Mouse (Mus musculus) common myeloid progenitor, adult 5-6 weeks (primary cell): ENCODE data around the gene Kcnk7. TPM values are rescaled to one million over a fixed set of nuclear protein-coding genes. Genes with fewer than 3 reads are reported as not detected.

Experiments
- ATAC-seq: replicated peaks from 2 replicates; pipeline ENCODE4 v1.8.0; 2016; ENCODE audit warnings: low read depth, mild to moderate bottlenecking, moderate TSS enrichment, inconsistent platforms; ENCODE audit not compliant: poor library complexity, severe bottlenecking
- total RNA-seq: library from RNA; stranded (forward); fragments of 200-1000, 187-1606 nt; gene quantifications from 2 replicates; pipeline ENCODE4 v1.2.3, GENCODE M21; 2017

The Kcnk7 gene
- total RNA-seq, 1 experiment from 2014 or later: not detected

- peak; percentile 60 for ATAC-seq
Measured at GRCm38 (mm10) chr19:5689565-5690342, 14.4 kb upstream of the Kcnk7 start.

- ATAC-seq: no peak
Measured at GRCm38 (mm10) chr19:5690343-5690735, 13.8 kb upstream of the Kcnk7 start.

DNA sequence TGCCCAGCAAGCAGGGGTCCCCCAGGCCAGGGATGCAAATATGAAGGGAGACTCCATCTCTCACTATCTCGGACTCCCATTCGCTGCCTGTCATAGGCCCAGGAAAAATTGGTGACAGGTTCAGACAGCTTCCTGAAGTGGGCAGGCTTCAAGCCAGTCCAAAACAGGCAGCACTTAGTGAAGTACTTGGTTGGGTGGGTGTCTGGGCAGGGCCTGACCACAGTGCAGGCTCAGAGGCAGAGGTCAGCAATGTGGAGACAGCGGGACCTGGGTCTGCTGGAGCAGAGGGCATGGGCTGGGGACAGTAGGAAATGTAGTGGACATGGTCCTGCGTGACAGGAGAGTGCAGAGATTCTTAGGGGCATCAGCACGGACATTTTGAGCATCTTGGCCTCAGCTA is 12.6 kb upstream of the Kcnk7 start:
- ATAC-seq: no peak

DNA sequence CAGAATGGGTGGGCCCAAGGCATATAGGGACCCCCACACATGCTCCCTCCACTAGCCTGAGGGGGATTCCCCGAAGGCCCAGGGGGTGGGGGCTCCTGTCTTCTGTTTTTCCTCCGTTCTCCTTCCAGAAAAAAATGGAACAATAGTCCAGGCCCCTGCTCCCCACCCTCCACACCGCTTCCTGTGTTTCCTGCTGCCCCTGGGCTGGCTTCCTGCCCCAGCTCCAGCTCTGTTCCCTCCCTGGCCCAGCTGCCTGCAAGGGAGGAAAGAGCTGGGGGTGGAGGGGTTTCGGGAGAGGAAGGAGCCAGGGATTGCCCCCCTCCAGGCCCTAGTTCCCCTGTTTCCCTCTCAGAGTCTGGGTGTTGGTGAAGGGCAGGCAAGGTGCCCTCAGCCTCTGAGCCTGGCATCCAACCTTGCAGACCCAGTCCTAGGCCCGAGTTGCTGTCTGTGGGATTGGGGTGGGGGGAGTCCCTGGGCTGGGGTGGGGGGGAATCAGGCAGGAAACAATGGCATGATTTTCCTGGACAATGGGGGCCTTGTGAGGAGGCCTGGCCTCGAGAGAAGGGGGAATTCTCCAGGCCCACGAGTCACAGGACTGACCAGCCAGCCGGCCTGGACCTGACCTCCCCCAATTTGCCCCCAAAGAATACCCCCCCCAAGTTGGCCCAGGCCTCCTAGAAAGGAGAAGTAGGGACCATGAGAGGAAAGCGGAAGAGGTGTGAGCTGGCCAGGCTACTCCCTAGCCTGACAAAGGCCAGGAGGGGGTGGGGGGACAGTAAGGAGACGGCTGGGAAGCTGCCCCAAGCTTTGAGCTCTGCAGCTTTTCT is 11.9 kb upstream of the Kcnk7 start:
- ATAC-seq: no peak

GRCm38 (mm10) chr19:5692913-5693396 is 11.2 kb upstream of the Kcnk7 start:
- no peak for ATAC-seq

DNA sequence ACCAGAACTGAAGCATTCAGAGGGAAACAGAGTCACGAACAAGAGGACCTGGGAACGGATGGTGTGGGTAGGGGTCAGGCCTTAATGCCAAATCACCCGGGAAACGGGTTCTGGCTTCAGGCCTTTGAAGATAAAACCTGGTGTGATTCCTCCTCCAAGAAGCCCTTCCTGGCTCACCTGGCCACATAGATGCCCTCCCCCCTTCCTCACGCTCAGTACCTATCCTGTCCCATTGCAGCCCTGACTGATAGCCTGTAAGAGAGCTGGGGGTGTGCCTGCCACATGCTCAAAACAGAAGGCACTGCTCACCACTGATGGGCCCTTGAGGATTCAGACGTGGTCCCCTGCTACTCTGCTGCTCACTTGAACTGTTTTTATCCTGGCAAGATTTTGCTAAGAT is 10.4 kb upstream of the Kcnk7 start:
- no peak for ATAC-seq

- ATAC-seq: no peak
Measured at GRCm38 (mm10) chr19:5695849-5696462, 8.2 kb upstream of the Kcnk7 start.

- ATAC-seq: peak; percentile 70
Measured at GRCm38 (mm10) chr19:5704801-5705571, 819 bp downstream of the Kcnk7 start.

DNA sequence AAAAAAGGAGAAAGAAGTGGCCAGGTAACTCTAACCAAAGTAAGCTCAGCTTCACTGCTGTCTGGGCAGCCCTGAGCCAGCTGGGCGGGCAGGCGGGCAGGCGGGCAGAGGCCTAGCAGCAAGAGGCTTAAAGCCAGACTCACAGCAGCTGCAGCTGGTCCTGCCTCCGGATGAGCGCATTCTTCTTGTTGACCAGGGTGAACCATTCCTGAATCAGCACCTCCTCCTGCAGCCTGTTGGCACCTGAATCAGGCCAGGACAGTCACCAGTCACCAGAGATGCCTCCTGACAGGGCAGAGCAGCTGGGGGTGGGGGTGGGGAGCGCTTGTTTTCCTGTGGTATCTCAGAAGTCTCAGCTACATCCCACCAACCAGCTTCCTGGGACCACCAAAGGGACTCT is 5.9 kb downstream of the Kcnk7 start:
- no peak for ATAC-seq

DNA sequence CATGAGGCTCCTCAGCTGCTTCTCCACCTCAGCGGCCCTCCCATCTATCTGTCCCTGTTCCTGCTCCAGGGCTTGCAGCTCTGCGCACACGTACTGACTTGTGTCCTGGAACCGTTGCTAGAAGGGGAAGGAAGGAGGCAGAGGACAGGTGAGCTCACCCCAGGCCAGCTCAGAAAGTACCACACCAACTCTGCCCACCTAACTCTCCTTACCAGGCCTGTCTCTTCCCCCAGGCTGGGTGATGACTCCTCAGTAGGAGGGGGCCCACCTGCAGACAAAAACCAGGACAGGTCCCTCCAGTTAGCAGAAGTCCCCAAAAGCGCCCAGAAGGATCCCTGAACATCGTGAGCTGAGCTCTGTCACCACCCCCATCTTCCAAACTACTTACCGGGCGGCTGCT is 6.4 kb downstream of the Kcnk7 start:
- no peak for ATAC-seq

DNA sequence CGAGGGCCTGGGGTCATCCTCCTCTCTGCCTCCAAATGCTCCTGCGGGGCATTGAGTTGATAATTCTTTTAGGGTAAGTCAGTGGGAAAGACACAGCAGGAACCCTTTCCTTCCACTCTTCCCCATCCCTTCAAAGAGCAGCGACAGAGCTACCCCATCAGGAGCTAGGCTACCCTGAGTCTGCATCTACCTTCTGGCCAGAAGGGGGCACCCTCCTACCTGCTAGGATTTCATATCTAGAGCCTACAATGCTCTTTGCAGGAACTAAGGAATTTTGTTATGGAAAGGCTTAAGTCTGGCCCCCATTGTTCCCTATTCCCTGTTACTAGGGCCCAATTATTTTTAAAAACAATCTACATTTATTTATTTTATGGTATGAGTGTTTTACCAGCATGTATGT is 7.1 kb downstream of the Kcnk7 start:
- no peak for ATAC-seq

DNA sequence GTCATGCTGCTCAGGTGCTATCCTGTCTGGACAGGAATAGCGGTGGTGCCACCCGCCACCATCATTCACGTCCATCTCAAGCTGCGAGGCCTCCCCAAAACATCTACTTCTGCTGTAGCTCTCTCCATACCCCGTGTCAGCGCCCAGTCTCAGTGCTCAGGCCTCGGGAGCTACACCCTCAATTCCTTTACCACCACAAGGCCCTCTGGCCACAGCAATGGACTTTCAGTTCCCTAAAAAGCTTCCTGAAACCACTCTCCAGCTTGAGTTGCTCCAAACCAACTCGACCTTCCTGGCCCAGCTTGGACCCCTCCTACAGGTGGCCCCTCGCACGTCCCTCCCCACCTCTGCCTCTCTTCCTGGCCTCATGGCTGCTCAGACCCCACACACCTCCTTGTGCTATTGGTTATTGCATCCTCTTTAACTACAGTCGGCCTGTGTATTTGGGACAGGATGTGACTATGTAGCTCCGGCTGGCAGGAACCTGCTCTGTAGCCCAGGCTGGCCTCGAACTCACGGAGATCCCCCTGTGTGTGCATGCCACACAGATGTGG is 7.8 kb downstream of the Kcnk7 start:
- ATAC-seq: peak; percentile 57

GRCm38 (mm10) chr19:5713255-5713654 is 9.1 kb downstream of the Kcnk7 start:
- no peak for ATAC-seq

- peak; percentile 51 for ATAC-seq
Measured at GRCm38 (mm10) chr19:5713730-5714129, 9.6 kb downstream of the Kcnk7 start.

DNA sequence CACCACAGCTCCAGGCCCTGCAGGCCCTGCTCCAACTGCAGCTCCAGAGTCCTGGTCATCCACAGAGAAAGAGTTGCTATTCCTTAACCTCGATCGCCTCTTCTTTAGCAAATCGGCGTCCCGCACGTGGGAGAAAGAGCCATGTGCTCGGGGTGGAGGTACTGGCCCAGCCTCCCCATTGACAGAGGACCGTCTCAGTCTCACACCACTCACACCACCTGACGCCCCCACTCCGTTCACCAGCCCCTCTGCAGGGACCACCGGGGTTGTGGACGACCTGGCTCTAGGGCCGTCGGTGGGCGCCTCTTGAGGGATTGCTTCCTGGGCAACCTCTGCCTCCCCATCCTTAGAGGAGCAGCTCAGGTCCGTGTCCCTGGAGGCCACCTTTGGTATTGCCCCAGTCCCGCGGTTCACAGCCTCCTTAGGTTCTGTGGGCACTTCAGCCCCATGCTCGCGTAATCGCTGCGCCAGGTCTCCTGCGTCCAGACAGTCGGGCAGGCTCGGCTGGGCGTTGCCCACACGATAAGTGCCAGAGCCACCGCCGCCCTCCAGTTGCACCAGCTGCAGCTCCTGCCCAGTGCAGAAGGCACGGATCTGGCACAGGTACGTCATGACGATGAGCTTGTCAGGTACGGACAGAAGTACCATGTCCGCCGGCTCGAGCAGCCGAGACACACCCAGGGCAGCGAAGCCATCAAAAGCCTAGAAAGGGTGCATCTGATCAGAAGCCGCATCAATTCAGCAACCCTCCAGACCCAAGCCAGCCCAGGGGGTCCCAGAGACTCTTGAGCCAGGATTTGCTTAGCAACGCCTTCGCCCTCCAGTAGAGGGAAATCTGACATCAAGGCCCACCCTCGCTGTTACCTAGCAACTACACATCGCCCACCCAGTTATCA is 11.9 kb downstream of the Kcnk7 start:
- ATAC-seq: no peak; the same call in 1 of the 2 replicates

GRCm38 (mm10) chr19:5716955-5717354 is 12.8 kb downstream of the Kcnk7 start:
- no peak for ATAC-seq

- ATAC-seq: no peak
Measured at GRCm38 (mm10) chr19:5721233-5721632, 17.1 kb downstream of the Kcnk7 start.

- ATAC-seq: no peak
Measured at GRCm38 (mm10) chr19:5722848-5723425, 18.8 kb downstream of the Kcnk7 start.
